Mouse (Mus musculus) ovary, postnatal 36 days (tissue): ENCODE measurements around the gene Atp5d.

Experiments used
- DNase-seq: peaks from one replicate; pipeline ENCODE4 v3.0.0; 2022; ENCODE audit warnings: low spot score, mixed read lengths

Atp5d gene

DNA sequence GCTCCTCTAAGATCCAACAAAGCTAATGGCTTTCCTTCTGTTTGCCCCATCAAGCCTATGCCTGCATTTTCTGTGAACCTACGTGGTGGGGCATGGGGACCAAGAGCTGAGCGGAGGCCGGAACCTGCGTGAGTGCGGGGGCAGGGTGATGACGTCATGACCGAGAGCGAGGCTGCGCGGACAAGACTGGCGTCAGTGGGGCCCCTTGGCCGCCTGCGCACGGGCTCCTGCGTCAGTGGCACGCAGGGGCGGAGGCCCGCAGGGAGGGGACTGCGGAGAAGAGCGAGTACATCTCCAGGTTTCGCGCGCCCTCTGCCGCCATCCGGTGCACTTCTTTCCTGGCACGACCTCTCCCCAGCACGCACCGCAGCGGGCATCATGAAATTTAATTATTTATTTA is 2.8 kb downstream of the Atp5d start:
- DNase-seq: peak; percentile 96

DNA sequence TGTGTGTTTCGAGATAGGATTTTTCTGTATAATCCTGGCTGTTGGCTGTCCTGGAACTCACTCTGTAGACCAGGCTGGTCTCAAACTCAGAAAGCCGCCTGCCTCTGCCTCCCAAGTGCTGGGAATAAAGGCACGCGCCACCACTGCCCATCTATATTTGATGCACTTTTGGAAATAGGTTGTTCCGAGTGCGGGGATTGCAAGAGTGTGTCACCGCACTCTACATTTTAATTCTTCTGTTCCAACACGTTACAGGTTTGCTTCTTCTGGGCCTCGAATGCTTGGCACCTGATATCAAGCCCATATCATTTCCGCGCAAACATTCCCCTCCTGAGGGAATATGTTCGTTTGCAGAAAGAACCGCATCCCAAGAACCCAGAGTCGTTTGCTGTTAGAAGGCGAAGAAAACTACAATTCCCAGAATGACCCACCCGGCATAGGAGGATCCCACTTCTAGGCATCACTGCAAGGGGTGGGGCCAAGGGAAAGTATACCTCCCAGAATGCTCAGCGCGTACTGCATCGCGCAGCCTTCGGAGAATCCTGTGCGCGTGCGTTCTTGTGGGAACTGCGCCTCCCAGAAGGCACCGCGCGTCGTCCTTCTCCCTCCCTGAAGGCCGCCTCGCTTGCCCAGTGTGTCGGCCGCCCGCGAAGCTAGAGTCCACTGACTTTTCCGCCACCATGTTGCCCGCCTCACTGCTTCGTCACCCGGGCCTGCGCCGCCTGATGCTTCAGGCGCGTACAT is 3.5 kb downstream of the Atp5d start:
- peak; percentile 89 for DNase-seq

GRCm38 (mm10) chr10:80142530-80142925 is 4.1 kb downstream of the Atp5d start:
- no peak for DNase-seq

GRCm38 (mm10) chr10:80143664-80144063 is 5.2 kb downstream of the Atp5d start:
- no peak for DNase-seq

- no peak for DNase-seq
These were observed 5.7 kb downstream of the Atp5d start for GRCm38 (mm10) chr10:80144159-80144558.

GRCm38 (mm10) chr10:80144864-80145838 is 6.7 kb downstream of the Atp5d start:
- peak; percentile 74 for DNase-seq

GRCm38 (mm10) chr10:80145896-80146295 is 7.5 kb downstream of the Atp5d start:
- DNase-seq: peak; percentile 61

- no peak for DNase-seq
These were observed 8.2 kb downstream of the Atp5d start for GRCm38 (mm10) chr10:80146568-80147011.

DNA sequence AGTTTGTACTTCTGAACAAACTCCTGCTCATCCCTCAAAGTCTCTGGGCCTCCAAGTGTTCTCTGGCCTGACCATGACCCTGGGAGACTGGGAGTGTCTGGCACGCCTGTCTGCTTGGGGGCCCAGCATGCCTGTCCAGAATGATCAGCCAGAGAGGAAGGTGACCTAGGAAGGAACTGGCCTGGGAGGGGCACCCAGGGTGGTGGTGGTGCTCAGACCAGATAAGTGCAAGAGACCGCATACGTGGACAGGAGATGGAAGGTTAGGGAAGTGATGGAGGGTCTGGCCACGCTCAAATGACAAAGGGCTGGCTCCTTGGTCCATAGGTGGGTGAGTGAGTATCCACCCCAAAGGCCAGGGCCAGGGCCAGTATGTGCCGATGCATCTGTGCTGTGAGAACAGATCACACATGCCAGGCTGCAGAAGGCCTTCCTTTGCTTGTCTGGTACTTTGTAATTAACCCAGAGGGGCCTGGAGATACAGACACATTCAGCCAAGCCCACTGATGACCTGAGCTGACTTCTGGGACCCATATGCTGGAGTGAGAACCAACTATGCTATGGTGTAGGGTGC is 8.8 kb downstream of the Atp5d start:
- DNase-seq: no peak

GRCm38 (mm10) chr10:80147719-80148601 is 9.5 kb downstream of the Atp5d start, which contains the start of gene Midn:
Midn (plus strand) TSS chr10:80148272.
- peak; percentile 87 for DNase-seq

- peak; percentile 96 for DNase-seq
These were observed 10.3 kb downstream of the Atp5d start for GRCm38 (mm10) chr10:80148610-80149290.

DNA sequence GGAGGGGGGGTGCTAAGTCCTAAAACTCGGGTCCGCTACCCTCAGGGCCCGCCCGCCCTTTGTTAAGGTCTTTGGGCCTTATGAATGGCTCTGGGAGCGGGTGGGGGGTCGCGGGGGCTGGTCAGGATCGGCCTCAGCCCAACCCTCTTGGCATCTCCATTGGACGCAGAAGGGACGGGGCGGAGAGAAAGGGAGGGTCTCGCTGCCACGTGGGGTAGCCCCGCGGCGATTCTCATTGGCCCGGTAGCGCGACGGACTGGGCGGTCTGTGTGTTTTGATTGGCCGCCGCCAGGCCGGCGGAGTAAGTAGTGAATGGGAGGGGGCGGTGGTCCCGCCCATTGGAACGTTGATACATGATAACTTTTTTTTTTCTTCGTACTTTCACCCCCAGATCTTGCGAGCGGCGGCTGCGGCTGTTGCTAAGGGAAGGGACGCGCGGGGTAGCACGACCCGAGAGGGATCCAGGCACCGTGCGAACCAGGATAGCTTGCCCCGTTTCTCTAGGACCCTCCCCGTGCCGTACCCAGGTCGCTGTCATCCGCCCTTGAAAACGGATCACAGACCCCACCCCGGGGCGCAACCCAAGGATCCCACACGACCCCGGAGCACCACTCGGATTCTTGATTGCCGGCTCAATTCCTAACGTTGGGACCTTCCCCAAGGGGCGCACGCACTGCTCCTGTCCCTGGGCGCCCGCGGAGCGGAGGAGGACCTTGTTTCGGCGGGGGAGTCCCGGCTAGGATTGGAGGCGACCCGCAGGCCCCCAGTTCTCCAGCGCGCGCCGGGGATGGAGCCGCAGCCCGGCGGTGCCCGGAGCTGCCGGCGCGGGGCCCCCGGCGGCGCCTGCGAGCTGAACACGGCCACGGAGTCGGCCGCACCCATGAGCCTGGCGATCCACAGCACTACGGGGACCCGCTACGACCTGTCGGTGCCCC is 11.1 kb downstream of the Atp5d start:
- DNase-seq: peak; percentile 98

- DNase-seq: peak; percentile 66
These were observed 12.1 kb downstream of the Atp5d start for GRCm38 (mm10) chr10:80150226-80151210.

DNA sequence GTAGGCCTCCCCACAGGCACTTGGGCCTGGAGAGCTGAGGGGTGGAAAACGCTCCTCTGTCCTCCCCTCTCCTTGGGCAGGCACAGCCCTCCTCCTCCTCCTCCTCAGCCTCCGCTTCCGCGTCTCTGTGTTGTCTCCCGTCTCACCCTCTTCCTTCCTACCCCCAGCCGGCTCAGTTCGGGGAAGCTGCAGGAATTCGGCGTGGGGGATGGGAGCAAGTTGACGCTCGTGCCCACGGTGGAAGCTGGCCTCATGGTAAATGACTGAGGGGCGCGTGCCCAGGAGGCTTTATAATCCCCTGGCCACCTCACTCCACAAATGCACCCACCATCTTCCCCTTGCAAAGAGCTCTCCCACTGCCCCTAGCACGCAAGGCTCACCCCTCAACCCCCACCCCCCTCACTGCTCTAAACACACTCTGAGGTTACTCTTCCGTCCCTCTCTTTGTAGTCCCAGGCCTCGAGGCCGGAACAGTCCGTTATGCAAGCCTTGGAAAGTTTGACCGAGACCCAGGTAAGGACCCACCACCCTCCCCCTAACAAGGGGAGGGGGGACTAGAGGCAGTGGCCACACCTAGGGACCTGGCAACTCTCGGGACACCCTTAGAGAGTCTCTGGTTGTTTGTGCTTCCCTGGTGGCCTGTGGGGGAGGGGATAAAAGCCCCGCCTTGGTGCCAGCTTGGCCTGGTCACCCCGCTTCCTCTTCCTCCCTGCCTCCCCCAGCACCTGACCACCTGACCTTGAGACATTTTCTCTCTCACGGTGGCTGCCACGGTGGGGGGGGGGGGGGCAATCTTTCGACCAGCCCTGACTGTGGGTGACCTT is 13.0 kb downstream of the Atp5d start:
- DNase-seq: peak; percentile 70

DNA sequence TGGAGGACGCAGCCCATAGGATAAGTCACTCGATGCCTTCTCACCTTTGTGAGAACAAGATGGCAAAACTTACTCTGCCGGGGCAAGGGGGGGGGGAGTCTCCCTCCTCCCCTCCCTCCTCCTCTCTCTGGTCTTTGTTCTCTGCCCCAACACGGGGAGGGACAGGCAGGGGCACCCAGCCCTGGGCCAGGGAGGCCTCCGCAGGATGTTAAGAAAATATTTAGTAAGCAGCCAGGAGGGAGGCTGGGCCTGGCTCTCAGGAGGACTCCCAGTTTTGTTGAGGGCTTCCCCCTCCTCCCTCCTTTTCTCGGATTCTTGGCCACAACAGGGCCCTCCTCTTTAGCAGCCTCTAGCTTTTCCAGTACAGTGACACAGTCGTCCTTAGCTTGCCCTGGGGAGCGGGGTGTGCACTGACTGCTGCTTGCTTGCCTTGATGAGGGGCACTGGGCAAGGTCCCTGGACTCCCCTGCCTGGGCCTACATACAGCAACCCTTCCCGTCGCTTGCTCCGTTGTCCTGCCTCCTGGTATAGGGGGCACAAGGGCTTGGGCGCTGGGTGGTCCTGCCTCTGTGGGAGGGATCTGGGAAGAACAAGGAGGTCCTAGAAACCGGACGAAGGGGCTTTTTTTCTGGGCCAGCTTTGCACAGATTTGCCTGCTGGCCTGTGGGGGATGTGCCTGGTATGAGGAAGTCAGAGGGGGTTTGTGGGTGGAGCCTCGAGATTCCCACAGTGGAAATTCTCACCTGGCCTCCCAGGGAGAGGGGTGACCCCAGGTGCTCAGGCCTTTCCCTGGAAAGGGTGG is 13.8 kb downstream of the Atp5d start:
- peak; percentile 61 for DNase-seq

DNA sequence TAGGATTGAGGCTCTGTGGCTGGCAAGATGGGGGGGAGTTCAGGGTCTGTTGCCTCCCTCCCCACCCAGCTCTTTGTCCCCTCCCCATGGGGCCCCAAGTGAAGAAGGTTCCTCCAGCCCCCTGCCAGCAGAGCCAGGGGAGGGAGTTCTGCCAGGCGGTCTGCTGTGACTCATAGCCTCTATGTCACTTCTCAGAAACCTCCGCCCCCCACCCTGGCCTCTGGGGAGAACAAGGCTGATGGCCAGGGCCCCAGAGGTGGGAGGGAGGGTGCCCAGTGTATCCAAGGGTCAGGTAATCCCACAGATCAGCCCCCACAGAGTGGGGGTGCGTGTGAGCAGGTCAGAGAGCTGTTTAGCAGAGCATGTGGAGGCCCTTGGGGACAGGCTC is 14.4 kb downstream of the Atp5d start:
- peak; percentile 56 for DNase-seq

DNA sequence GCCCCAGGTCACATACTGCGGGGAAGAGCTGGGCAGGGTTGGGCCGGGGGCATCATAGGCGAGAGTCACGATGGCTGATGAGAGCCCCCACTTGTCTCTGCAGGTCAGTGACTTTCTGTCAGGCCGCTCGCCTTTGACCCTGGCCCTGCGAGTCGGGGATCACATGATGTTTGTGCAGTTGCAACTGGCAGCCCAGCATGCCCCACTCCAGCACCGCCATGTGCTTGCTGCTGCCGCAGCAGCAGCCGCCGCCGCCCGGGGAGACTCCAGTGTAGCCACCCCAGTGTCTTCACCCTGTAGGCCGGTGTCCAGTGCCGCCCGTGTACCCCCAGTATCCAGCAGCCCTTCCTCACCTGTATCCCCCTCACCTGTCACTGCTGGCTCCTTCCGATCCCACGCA is 15.3 kb downstream of the Atp5d start:
- no peak for DNase-seq
